Mouse (Mus musculus): ENCODE data around the gene Scmh1.

The Scmh1 gene

GRCm38 (mm10) chr4:120405806-120406638, 941 bp downstream of the Scmh1 start:
- DNase-seq (ENCODE audit: low spot score) = peak; percentile 37

GRCm38 (mm10) chr4:120406639-120407273, 1.7 kb downstream of the Scmh1 start:
- no peak for DNase-seq (ENCODE audit: low spot score)

GRCm38 (mm10) chr4:120418053-120418452, 13.0 kb downstream of the Scmh1 start:
- no peak for DNase-seq (ENCODE audit: low spot score)

- DNase-seq (ENCODE audit: low spot score) = no peak
Measured at GRCm38 (mm10) chr4:120420193-120420592, 15.1 kb downstream of the Scmh1 start.

GRCm38 (mm10) chr4:120420685-120421084, 15.6 kb downstream of the Scmh1 start:
- no peak for DNase-seq (ENCODE audit: low spot score)

GRCm38 (mm10) chr4:120430601-120431000, 25.5 kb downstream of the Scmh1 start:
- DNase-seq (ENCODE audit: low spot score) = no peak

GRCm38 (mm10) chr4:120432599-120433373, 27.7 kb downstream of the Scmh1 start:
- DNase-seq (ENCODE audit: low spot score) = no peak

- no peak for DNase-seq (ENCODE audit: low spot score)
Measured at GRCm38 (mm10) chr4:120461741-120462140, 56.7 kb downstream of the Scmh1 start.

- no peak for DNase-seq (ENCODE audit: low spot score)
Measured at GRCm38 (mm10) chr4:120472946-120473345, 67.9 kb downstream of the Scmh1 start.

GRCm38 (mm10) chr4:120487707-120488106, 82.6 kb downstream of the Scmh1 start:
- no peak for DNase-seq (ENCODE audit: low spot score)

- no peak for DNase-seq (ENCODE audit: low spot score)
Measured at GRCm38 (mm10) chr4:120506955-120507354, 101.9 kb downstream of the Scmh1 start.

- DNase-seq (ENCODE audit: low spot score) = no peak
Measured at GRCm38 (mm10) chr4:120511203-120511602, 106.1 kb downstream of the Scmh1 start.

GRCm38 (mm10) chr4:120514366-120514765, 109.3 kb downstream of the Scmh1 start:
- no peak for DNase-seq (ENCODE audit: low spot score)

GRCm38 (mm10) chr4:120516491-120516890, 111.4 kb downstream of the Scmh1 start:
- no peak for DNase-seq (ENCODE audit: low spot score)

- no peak for DNase-seq (ENCODE audit: low spot score)
Measured at GRCm38 (mm10) chr4:120516907-120517306, 111.8 kb downstream of the Scmh1 start.

- DNase-seq (ENCODE audit: low spot score) = no peak
Measured at GRCm38 (mm10) chr4:120517335-120517734, 112.3 kb downstream of the Scmh1 start.

GRCm38 (mm10) chr4:120521761-120522160, 116.7 kb downstream of the Scmh1 start:
- no peak for DNase-seq (ENCODE audit: low spot score)

GRCm38 (mm10) chr4:120522351-120522750, 117.3 kb downstream of the Scmh1 start:
- no peak for DNase-seq (ENCODE audit: low spot score)

- DNase-seq (ENCODE audit: low spot score) = no peak
Measured at GRCm38 (mm10) chr4:120523092-120523491, 118.0 kb downstream of the Scmh1 start.

GRCm38 (mm10) chr4:120528171-120528570, 123.1 kb downstream of the Scmh1 start:
- DNase-seq (ENCODE audit: low spot score) = no peak

GRCm38 (mm10) chr4:120531986-120532385, 126.9 kb downstream of the Scmh1 start, which contains the start of gene Slfnl1:
Gene Slfnl1, plus strand, starts transcription at chr4:120532231.
- no peak for DNase-seq (ENCODE audit: low spot score)

- no peak for DNase-seq (ENCODE audit: low spot score)
Measured at GRCm38 (mm10) chr4:120538664-120539063, 133.6 kb downstream of the Scmh1 start.

- no peak for DNase-seq (ENCODE audit: low spot score)
Measured at GRCm38 (mm10) chr4:120544896-120545295, 139.8 kb downstream of the Scmh1 start.

Measured in c-Kit-positive CD71-positive TER-119-positive erythroid progenitor cells, embryonic 14.5 days (primary cell).